Mouse (Mus musculus) erythroblast, embryonic 14.5 days (primary cell): Measurements from ENCODE around the gene Slbp.

Experiments used
- GATA1 ChIP-seq: IDR thresholded peaks from 2 replicates; pipeline ENCODE4 v1.6.1; 2012; ENCODE audit warnings: low read length, inconsistent platforms, mixed read lengths
- TAL1 ChIP-seq: IDR thresholded peaks from 3 replicates; pipeline ENCODE4 v1.6.1; 2012; ENCODE audit warnings: low read length, inconsistent platforms, mixed read lengths

- TF ChIP-seq GATA1 (no peak), TAL1 (no peak)
These were observed 4.9 kb upstream of the Slbp start for GRCm38 (mm10) chr5:33657251-33657786.
